Mouse (Mus musculus) kidney, embryonic 16.5 days (tissue): ENCODE measurements around the gene Gsk3b. TPM values are rescaled to one million over a fixed set of nuclear protein-coding genes. Genes with fewer than 3 reads are reported as not detected.

ENCODE experiments used
- ATAC-seq: fragments of 200-750 bp; cut with Nextera tagmentation; 2 replicates; pipeline ENCODE4 v1.8.0; 2017; ENCODE audit warnings: moderate TSS enrichment; ENCODE audit not compliant: low FRiP score, low TSS enrichment
- H3K27ac ChIP-seq: fragments of 300-500 bp; sonication (generic); 2 replicates; pipeline ENCODE4 v1.5.1; 2014; ENCODE audit warnings: low read length
- H3K27me3 ChIP-seq: fragments of 300-500 bp; sonication (generic); 2 replicates; pipeline ENCODE4 v1.6.1; 2014; ENCODE audit warnings: low read length, control low read depth, mixed read lengths; ENCODE audit not compliant: insufficient read depth
- H3K36me3 ChIP-seq: fragments of 300-500 bp; sonication (generic); 2 replicates; pipeline ENCODE4 v1.6.1; 2014; ENCODE audit warnings: low read length, control low read depth, mixed read lengths; ENCODE audit not compliant: insufficient read depth
- H3K4me1 ChIP-seq: fragments of 300-500 bp; sonication (generic); 2 replicates; pipeline ENCODE4 v1.6.1; 2014; ENCODE audit warnings: low read length, control low read depth, mixed read lengths; ENCODE audit not compliant: insufficient read depth
- H3K4me2 ChIP-seq: fragments of 300-500 bp; sonication (generic); replicated peaks from 2 replicates; pipeline ENCODE4 v1.6.1; 2014; ENCODE audit warnings: low read depth, low read length
- H3K4me3 ChIP-seq: fragments of 300-500 bp; sonication (generic); 2 replicates; pipeline ENCODE4 v1.5.1; 2014; ENCODE audit warnings: mild to moderate bottlenecking, low read length
- H3K9ac ChIP-seq: fragments of 300-500 bp; sonication (generic); replicated peaks from 2 replicates; pipeline ENCODE4 v1.6.1; 2014; ENCODE audit warnings: low read length
- H3K9me3 ChIP-seq: fragments of 300-500 bp; sonication (generic); 2 replicates; pipeline ENCODE4 v1.6.1; 2016; ENCODE audit warnings: low read length, control low read depth
- WGBS: fragments of 180-500 bp; shearing (Covaris S2); extraction: QIAGEN DNeasy Blood & Tissue Kit; methylation state at CpG from one replicate; pipeline ENCODE4 v1.1.7; 2014; 5-methylcytosine and 5-hydroxymethylcytosine counted together
- polyA plus RNA-seq: library from polyadenylated mRNA; unstranded; fragments of >200 nt; fragmentation: Nextera tagmentation; extraction: Ambion mirVana; gene quantifications from 2 replicates; pipeline ENCODE4 v1.2.1, GENCODE M21; 2015

Gene Gsk3b
- polyA plus RNA-seq, 1 experiment from 2014 or later = 50.3 TPM

DNA sequence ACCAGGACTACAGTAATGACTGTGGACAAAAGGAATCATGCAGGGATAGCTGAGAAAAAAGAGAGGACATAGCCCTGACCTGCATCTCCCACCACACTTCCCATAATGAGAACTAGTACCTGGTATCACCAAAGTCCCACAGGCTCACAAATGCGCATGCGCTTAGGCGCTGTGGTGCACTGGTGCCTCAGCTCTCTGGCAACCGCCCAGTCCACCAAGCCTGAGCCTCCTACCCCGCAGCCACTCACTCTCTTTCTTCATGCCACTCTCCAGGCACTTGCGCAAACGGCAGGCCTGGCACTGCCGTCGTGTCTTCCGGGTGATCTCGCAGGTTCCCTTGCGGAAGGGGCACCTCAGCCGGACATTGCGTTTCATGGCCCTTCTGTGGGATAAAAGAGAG, 165.2 kb downstream of the Gsk3b start:
- Histone ChIP-seq H3K9me3 (no peaks in the 10 kb centered on the region), H3K27me3 (no peaks in the 10 kb centered on the region), H3K27ac (no peak overlapping the region), H3K36me3 (no peaks in the 10 kb centered on the region), H3K4me3 (no peak overlapping the region), H3K4me2 (no peak overlapping the region), H3K4me1 (0 out of 2 replicates have a peak, but pooled peaks cover 2% of the 10 kb centered on the region), H3K9ac (no peak overlapping the region)
- no peak for ATAC-seq
- WGBS = 86% methylated on average over 14 of the region's 14 CpGs

DNA sequence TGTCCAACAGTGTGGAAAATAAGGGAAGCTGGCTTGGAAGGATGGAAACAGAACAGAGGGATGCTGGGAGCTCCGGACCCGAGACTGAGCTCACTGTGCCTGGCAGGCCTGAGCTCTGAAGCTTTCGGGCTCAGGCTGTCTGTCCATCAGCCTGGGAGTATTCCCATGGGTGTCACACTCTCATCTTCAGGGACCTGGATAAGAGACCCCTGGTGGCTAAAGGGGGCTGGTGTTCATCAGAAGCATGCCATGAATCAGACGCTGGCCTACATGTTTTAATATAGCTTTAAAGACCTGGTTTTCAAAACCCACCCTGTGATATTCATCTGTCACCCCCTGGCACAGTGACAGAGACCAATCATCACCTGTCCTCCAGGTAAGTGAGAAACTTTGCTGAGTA, 166.3 kb downstream of the Gsk3b start:
- Histone ChIP-seq H3K4me2 (no peak overlapping the region), H3K27ac (no peak overlapping the region), H3K36me3 (no peaks in the 10 kb centered on the region), H3K9me3 (no peaks in the 10 kb centered on the region), H3K27me3 (no peaks in the 10 kb centered on the region), H3K9ac (no peak overlapping the region), H3K4me3 (no peak overlapping the region), H3K4me1 (no peaks in the 10 kb centered on the region)
- no peak for ATAC-seq
- 83% methylated on average over 4 of the region's 4 CpGs for WGBS

DNA sequence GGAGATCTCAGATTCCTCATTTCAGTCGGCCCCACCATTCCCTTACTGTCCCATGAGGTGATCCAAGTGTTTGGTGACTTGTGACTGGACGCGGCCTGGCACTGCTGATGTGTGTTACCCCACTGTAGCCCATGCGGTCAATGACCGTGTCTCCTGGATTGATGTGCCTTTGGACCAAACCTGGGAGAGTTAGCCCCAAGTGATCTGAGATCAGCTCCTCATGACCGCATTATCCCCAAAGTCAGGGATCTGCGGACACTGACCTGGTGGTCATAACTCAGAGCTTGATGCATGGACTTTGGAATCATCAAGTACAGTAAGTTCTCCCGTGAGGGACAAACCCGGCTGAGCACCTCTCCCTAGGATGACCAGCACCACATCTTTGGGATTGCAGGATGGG, 167.1 kb downstream of the Gsk3b start:
- H3K9ac ChIP-seq = no peak overlapping the region
- H3K27ac ChIP-seq = no peak overlapping the region
- 88% methylated on average over 9 of the region's 9 CpGs for WGBS
- no peak for ATAC-seq
- no peaks in the 10 kb centered on the region for H3K36me3 ChIP-seq
- H3K4me2 ChIP-seq = no peak overlapping the region
- no peaks in the 10 kb centered on the region for H3K4me1 ChIP-seq
- H3K9me3 ChIP-seq = no peaks in the 10 kb centered on the region
- H3K27me3 ChIP-seq = no peaks in the 10 kb centered on the region
- H3K4me3 ChIP-seq = no peak overlapping the region

DNA sequence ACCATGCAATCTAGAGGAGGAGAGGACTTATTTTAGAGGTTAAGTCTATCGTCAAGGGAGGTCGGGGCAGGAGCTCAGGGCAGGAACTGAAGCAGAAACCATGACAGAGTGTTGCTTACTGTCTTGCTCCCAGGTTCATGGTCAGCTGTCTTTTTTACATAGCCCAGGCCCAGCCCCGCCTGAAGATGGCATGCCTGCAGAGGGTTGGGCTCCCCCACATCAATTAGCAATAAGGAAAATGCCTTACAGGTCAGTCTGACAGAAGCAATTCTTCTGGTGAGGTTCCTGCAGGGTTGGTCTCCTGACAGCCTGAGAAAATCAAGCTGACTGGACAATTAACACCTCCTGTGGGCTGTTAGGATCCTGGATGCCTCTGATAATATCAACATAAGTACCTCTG, 182.8 kb downstream of the Gsk3b start:
- H3K36me3 ChIP-seq = no peaks in the 10 kb centered on the region
- no peak overlapping the region for H3K4me2 ChIP-seq
- no peaks in the 10 kb centered on the region for H3K4me1 ChIP-seq
- no peak overlapping the region for H3K4me3 ChIP-seq
- H3K9me3 ChIP-seq = no peaks in the 10 kb centered on the region
- H3K27ac ChIP-seq = no peak overlapping the region
- 37% methylated on average over 3 of the region's 3 CpGs for WGBS
- H3K27me3 ChIP-seq = no peaks in the 10 kb centered on the region
- no peak overlapping the region for H3K9ac ChIP-seq
- ATAC-seq = no peak

DNA sequence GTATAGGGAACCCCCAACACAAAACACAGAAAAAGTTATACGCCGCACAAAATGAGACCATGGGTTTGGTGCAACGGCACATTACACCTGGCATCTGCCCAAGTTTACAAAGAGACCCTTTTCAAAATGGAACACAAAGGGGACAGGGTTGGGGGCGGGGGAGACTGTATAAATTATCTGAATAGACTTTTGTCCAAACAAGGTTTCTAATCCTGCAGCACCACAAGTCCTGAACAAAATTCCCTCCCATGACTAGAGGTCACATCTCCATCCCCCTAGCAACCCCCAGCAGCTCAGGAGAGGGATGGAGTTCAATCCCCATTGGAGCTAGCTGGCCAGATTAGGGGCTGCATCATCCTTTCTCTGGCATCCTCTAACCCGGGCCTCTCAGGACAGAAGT, 183.7 kb downstream of the Gsk3b start:
- no peak overlapping the region for H3K4me2 ChIP-seq
- H3K9me3 ChIP-seq = no peaks in the 10 kb centered on the region
- no peak overlapping the region for H3K4me3 ChIP-seq
- no peaks in the 10 kb centered on the region for H3K27me3 ChIP-seq
- 65% methylated on average over 5 of the region's 5 CpGs for WGBS
- H3K9ac ChIP-seq = no peak overlapping the region
- H3K36me3 ChIP-seq = no peaks in the 10 kb centered on the region
- no peak for ATAC-seq
- no peak overlapping the region for H3K27ac ChIP-seq
- no peaks in the 10 kb centered on the region for H3K4me1 ChIP-seq

DNA sequence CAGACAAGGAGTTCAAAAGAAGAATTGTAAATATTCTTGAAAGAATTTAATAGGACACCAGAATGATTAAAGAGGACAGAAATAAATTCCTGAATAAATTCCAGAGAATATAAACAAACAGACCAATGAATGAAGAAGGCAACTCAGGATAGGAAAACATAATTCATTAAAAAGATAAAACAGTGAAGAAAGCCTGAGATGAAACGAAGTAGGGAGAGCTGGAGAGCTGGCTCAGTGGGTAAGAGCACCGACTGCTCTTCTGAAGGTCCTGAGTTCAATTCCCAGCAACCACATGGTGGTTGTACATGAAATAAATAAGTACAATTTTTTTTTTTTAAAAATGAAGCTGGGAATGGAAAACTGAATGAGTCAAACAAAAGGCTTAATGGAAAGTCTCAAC, 185.9 kb downstream of the Gsk3b start:
- Histone ChIP-seq H3K36me3 (no peaks in the 10 kb centered on the region), H3K9me3 (no peaks in the 10 kb centered on the region), H3K9ac (no peak overlapping the region), H3K27ac (no peak overlapping the region), H3K4me2 (no peak overlapping the region), H3K4me1 (no peaks in the 10 kb centered on the region), H3K4me3 (no peak overlapping the region), H3K27me3 (no peaks in the 10 kb centered on the region)
- ATAC-seq = no peak
- WGBS = 70% methylated on average over 2 of the region's 2 CpGs

DNA sequence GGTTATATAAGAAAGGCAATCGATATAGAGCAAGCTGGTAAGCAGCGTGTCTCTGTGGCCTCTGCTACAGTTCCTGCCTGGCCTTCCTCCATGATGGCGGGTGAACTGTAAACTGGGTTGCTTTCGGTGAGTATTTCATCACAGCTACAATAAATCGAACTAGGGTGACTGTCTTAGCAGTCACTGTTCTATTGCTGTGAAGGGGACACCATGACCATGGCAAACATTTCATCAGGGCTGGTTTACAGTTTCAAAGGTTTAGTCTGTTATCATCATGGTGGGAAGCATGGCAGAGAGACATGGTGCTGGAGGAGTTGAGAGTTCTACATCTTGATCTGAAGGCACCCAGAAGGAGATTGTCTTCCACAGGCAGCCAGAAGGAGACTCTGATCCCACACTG, 191.0 kb downstream of the Gsk3b start:
- Histone ChIP-seq H3K36me3 (no peaks in the 10 kb centered on the region), H3K27me3 (no peaks in the 10 kb centered on the region), H3K4me2 (no peak overlapping the region), H3K9ac (no peak overlapping the region), H3K9me3 (no peaks in the 10 kb centered on the region), H3K27ac (no peak overlapping the region), H3K4me3 (no peak overlapping the region), H3K4me1 (0 out of 2 replicates have a peak, but pooled peaks cover 3% of the 10 kb centered on the region)
- WGBS = 87% methylated on average over 5 of the region's 5 CpGs
- ATAC-seq = no peak

DNA sequence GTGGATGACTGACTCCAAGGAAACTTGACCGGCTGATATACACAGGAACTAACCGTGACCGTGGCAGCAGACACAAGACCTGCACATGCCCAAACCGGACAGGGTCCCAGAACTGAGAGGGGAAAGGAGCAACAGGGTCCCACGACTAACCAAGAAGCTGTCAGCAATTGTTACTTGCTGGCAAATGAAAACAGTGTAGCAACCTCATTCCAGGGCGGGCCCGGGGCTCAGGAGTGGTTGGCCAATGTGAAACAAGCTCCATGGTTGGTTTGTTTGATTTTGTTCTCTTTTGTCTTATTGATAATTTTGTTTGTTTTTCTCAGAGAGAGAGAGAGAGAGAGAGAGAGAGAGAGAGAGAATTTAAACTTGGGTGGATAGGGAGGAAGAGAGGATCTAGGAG, 192.2 kb downstream of the Gsk3b start:
- Histone ChIP-seq H3K27ac (no peak overlapping the region), H3K4me1 (0 out of 2 replicates have a peak, but pooled peaks cover 3% of the 10 kb centered on the region), H3K4me2 (no peak overlapping the region), H3K36me3 (no peaks in the 10 kb centered on the region), H3K9me3 (no peaks in the 10 kb centered on the region), H3K27me3 (no peaks in the 10 kb centered on the region), H3K9ac (no peak overlapping the region), H3K4me3 (no peak overlapping the region)
- WGBS = 76% methylated on average over 7 of the region's 7 CpGs
- no peak for ATAC-seq

DNA sequence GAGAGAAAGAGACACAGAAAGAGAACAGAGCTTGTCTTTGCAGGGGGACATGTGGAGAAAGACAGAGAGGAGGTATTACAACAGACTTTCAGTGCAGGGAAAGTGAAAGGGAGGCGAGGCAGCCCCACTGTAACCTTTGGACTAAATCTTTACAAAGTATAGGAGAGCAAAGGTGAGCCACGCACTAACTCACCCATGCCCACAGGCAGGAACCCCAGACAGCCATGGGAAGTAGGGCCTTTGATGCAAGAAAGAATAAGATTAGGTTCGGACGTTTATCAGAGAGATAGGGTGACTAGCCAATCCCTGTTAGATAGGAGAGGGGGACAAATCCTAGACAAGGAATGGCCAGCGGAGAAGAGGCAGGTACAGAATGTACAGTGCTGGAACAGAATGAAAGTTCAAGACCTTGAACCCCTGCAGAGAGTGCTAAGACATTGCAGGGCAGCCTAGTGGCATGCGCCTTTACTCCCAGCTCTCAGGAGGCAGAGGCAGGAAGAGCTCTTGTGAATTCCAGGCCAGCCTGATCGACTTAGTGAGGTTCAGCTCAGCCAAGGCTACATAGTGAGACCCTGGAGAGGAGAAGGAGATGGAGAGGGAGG, 193.9 kb downstream of the Gsk3b start:
- ATAC-seq = 0 out of 2 replicates have a peak, but pooled peaks have one; percentile 31
- Histone ChIP-seq H3K27ac (no peak overlapping the region), H3K36me3 (no peaks in the 10 kb centered on the region), H3K4me1 (0 out of 2 replicates have a peak, but pooled peaks cover 3% of the 10 kb centered on the region), H3K27me3 (no peaks in the 10 kb centered on the region), H3K4me3 (no peak overlapping the region), H3K9ac (no peak overlapping the region), H3K9me3 (no peaks in the 10 kb centered on the region), H3K4me2 (no peak overlapping the region)
- WGBS = 79% methylated on average over 7 of the region's 7 CpGs

DNA sequence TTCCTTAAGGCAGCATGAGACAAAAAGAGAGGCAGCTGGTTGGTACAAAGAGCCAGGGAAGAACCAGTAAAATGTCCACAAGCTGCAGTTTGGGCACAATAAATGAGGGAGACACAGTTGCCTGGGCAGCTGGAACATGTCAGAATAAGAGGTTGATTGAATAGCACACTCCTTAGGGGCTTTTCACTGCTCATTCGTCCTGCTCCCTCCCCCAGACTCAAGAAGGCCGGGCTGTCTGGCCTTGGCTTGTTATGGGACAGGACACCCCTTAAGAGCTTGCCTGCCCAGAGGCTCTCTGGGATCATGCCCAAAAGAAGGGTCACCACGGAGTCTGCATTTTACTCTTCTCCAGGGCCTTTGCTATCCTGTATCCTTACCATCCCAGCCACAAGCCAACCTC, 194.5 kb downstream of the Gsk3b start:
- H3K27me3 ChIP-seq = no peaks in the 10 kb centered on the region
- 12% methylated on average over 3 of the region's 3 CpGs for whole genome bisulfite sequencing
- H3K9ac ChIP-seq = no peak overlapping the region
- H3K4me2 ChIP-seq = no peak overlapping the region
- H3K4me3 ChIP-seq = no peak overlapping the region
- H3K36me3 ChIP-seq = no peaks in the 10 kb centered on the region
- H3K27ac ChIP-seq = no peak overlapping the region
- no peaks in the 10 kb centered on the region for H3K9me3 ChIP-seq
- H3K4me1 ChIP-seq = peaks cover 3% of the 10 kb centered on the region; the same call in 1 of the 2 replicates
- ATAC-seq = peak; percentile 78
